Mouse (Mus musculus): ENCODE results near the gene BC049352. TPM values are rescaled to one million over a fixed set of nuclear protein-coding genes. Genes with fewer than 3 reads are reported as not detected.

BC049352 gene
- total and polyA plus RNA-seq, 3 experiments: 0.17 TPM; not detected in 2

GRCm38 (mm10) chr9:45201319-45201947 lies 19.6 kb downstream of the BC049352 start:
- H3K27ac ChIP-seq (ENCODE audit: insufficient read depth, low read depth): no peak overlapping the region
- no peak overlapping the region for H3K9ac ChIP-seq (ENCODE audit: insufficient read depth, low read depth)
- TF ChIP-seq POLR2AphosphoS2 (IDR thresholded peaks at IDR 0.05; ENCODE audit: low read depth, low read length) (no peak), JUND (conservative IDR thresholded peaks at IDR 0.05; ENCODE audit: low read depth, low read length) (no peak), MEF2A (IDR thresholded peaks at IDR 0.05; ENCODE audit: borderline replicate concordance, low read depth, low read length) (no peak), NELFE (IDR thresholded peaks at IDR 0.05; ENCODE audit: low read depth, low read length) (no peak), HCFC1 (IDR thresholded peaks at IDR 0.05; ENCODE audit: low read depth, low read length) (no peak), ELF1 (IDR thresholded peaks at IDR 0.05; ENCODE audit: low read depth, low read length) (no peak), ETS1 (conservative IDR thresholded peaks at IDR 0.05; ENCODE audit: low read depth, low read length) (no peak), RAD21 (IDR thresholded peaks at IDR 0.05; ENCODE audit: low read depth, low read length) (no peak), UBTF (IDR thresholded peaks at IDR 0.05; ENCODE audit: low read depth, low read length) (no peak), MXI1 (IDR thresholded peaks at IDR 0.05; ENCODE audit: low read depth, low read length) (no peak), USF2 (conservative IDR thresholded peaks at IDR 0.05; ENCODE audit: low read depth, low read length) (no peak), MAFK (IDR thresholded peaks at IDR 0.05; ENCODE audit: insufficient replicate concordance, low read length) (no peak), KAT2A (IDR thresholded peaks at IDR 0.05; ENCODE audit: insufficient replicate concordance, low read length) (no peak), MYC (IDR thresholded peaks at IDR 0.05; ENCODE audit: low read depth, low read length) (no peak), MAZ (IDR thresholded peaks at IDR 0.05; ENCODE audit: low read depth, low read length) (no peak), MAX (IDR thresholded peaks at IDR 0.05; ENCODE audit: low read length) (no peak), USF1 (IDR thresholded peaks at IDR 0.05; ENCODE audit: low read depth, low read length) (no peak)
- H3K27me3 ChIP-seq (replicated peaks): no peaks in the 10 kb centered on the region
- no peak for DNase-seq (ENCODE audit: extremely low read depth)
- H3K36me3 ChIP-seq (replicated peaks in 1 of 2; ENCODE audit: control insufficient read depth in 1 of 2, insufficient read depth in 1 of 2, low read length in 1 of 2): no peaks in the 10 kb centered on the region
- in situ Hi-C loops (cut with MboI; ENCODE audit: low pct_ligation_motif_present, low pct_unique_long_range_greater_than_20kb, low sequenced_read_pairs): loop anchor here (25.0 kb wide), 1 partner anchor 536 kb away; no protein-coding TSS in a partner anchor
- H3K4me1 ChIP-seq (ENCODE audit: control insufficient read depth in 1 of 2, insufficient read depth in 2 of 2): peaks cover 6 to 20% of the 10 kb centered on the region in 2 experiments; a peak in 3 of 4 replicates
- H3K9me3 ChIP-seq (replicated peaks; ENCODE audit: low read length): no peaks in the 10 kb centered on the region
- H3K4me2 ChIP-seq (ENCODE audit: insufficient read depth, low read depth, poor library complexity, severe bottlenecking): no peak overlapping the region
- no peak overlapping the region for H3K4me3 ChIP-seq (replicated peaks in 1 of 3; ENCODE audit: low read depth in 2 of 3, low read length in 2 of 3, poor library complexity in 1 of 3)
- dilution Hi-C loops (cut with MboI; ENCODE audit: extremely low pct_ligation_motif_present, extremely low pct_unique_long_range_greater_than_20kb, low sequenced_read_pairs): no loop called here
- no peaks in the 10 kb centered on the region for H3K79me2 ChIP-seq (replicated peaks; ENCODE audit: control insufficient read depth, extremely low read depth, insufficient read depth, poor library complexity, severe bottlenecking)

- in situ Hi-C loops (cut with MboI; ENCODE audit: low pct_ligation_motif_present, low pct_unique_long_range_greater_than_20kb, low sequenced_read_pairs): loop anchor here (25.0 kb wide), 1 partner anchor 535 kb away; no protein-coding TSS in a partner anchor
- TF ChIP-seq ZMIZ1 (IDR thresholded peaks at IDR 0.05; ENCODE audit: low read depth, low read length) (no peak), ELF1 (IDR thresholded peaks at IDR 0.05; ENCODE audit: low read depth, low read length) (0 out of 2 replicates have a peak, but pooled peaks have one; percentile 24), USF2 (conservative IDR thresholded peaks at IDR 0.05; ENCODE audit: low read depth, low read length) (no peak), SMC3 (IDR thresholded peaks at IDR 0.05; ENCODE audit: low read depth, low read length) (no peak), JUN (IDR thresholded peaks at IDR 0.05; ENCODE audit: insufficient read depth, low read depth, low read length) (no peak)
- H3K27me3 ChIP-seq (replicated peaks): no peaks in the 10 kb centered on the region
Measured at GRCm38 (mm10) chr9:45202021-45202798, 20.4 kb downstream of the BC049352 start.

More at GRCm38 (mm10) chr9:45202021-45202798, 20.4 kb downstream of the BC049352 start:
- H3K4me3 ChIP-seq (replicated peaks in 1 of 3; ENCODE audit: low read depth in 2 of 3, low read length in 2 of 3, poor library complexity in 1 of 3): no peak overlapping the region
- peaks cover 6 to 20% of the 10 kb centered on the region in 2 experiments; a peak in 3 of 4 replicates for H3K4me1 ChIP-seq (ENCODE audit: control insufficient read depth in 1 of 2, insufficient read depth in 2 of 2)
- dilution Hi-C loops (cut with MboI; ENCODE audit: extremely low pct_ligation_motif_present, extremely low pct_unique_long_range_greater_than_20kb, low sequenced_read_pairs): no loop called here
- H3K9ac ChIP-seq (ENCODE audit: insufficient read depth, low read depth): no peak overlapping the region
- H3K36me3 ChIP-seq (replicated peaks in 1 of 2; ENCODE audit: control insufficient read depth in 1 of 2, insufficient read depth in 1 of 2, low read length in 1 of 2): no peaks in the 10 kb centered on the region
- no peak overlapping the region for H3K27ac ChIP-seq (ENCODE audit: insufficient read depth, low read depth)
- DNase-seq (ENCODE audit: extremely low read depth): no peak
- no peaks in the 10 kb centered on the region for H3K9me3 ChIP-seq (replicated peaks; ENCODE audit: low read length)
- H3K4me2 ChIP-seq (ENCODE audit: insufficient read depth, low read depth, poor library complexity, severe bottlenecking): no peak overlapping the region
- no peaks in the 10 kb centered on the region for H3K79me2 ChIP-seq (replicated peaks; ENCODE audit: control insufficient read depth, extremely low read depth, insufficient read depth, poor library complexity, severe bottlenecking)

Data from CH12.LX (cell line).